Mouse (Mus musculus) liver, adult 2 months (tissue): Measurements from ENCODE around the gene Map2k3.

Source experiments
- CTCF ChIP-seq: fragments of 200-500 bp; IDR thresholded peaks from 2 replicates; pipeline ENCODE4 v1.5.1; 2011; ENCODE audit warnings: low read depth, low read length, control low read depth
- POLR2A ChIP-seq: fragments of 200-500 bp; IDR thresholded peaks from 2 replicates; pipeline ENCODE4 v1.6.1; 2011; ENCODE audit warnings: low read length, control low read depth; ENCODE audit not compliant: insufficient read depth; ENCODE audit errors: extremely low read depth

DNA sequence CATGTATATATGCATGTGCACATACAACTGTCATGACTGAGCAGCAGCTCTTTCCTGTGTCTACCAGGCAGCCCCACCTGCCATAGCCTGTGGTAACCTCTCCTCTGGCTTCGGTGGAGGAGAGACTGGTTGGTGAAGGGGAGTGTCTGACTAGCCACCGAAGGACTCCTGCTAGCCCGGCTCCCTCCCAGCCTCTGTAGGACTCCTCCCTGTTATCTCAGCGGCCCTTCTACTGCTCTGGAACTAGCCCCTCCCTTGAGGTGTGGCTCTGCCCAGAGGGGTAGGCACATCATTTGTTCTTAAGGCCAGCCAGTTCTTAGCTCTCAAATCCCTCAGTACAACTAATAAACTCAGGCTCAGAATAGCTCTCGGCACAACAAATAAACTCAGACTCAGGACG is 7.3 kb upstream of the Map2k3 start:
- TF ChIP-seq CTCF (no peak), POLR2A (no peak)
